Comparison of ENCODE assay signal across 22 mouse cellular contexts in genomic region chr2:119163135-119163534, GRCm38 (mm10). TPM values are rescaled to one million over a fixed set of nuclear protein-coding genes. Genes with fewer than 3 reads are reported as not detected.
DNase-seq lines count a peak whose midpoint lies in the region; ATAC-seq lines count a peak whose summit lies in the region.
"Had no signal": no experiment of that assay in that cellular context is flagged by ENCODE, and none has a peak within 500 bp of the region (broad histone marks: within the 10 kb centered on the region; RNA-seq: fewer than 3 reads in every experiment).

No protein-coding gene starts in this region.

- no peak for ATAC-seq in erythroblast, adult 5-6 weeks (replicated peaks; ENCODE audit: low FRiP score, poor library complexity, severe bottlenecking)
- ATAC-seq in liver, embryonic 12.5 days, result peak; percentile 38; the same call in 1 of the 2 replicates
- peak; percentile 42 for ATAC-seq in megakaryocyte progenitor cell, adult 5-6 weeks (replicated peaks; ENCODE audit: poor library complexity)
- no peak for ATAC-seq in forebrain, embryonic 15.5 days (replicated peaks)
- ATAC-seq: CD4-positive, CD25-positive, alpha-beta regulatory T cell, adult 4 months; forebrain, embryonic 16.5 days had no signal

- no peak overlapping the region; the same call in 1 of the 2 replicates for H3K4me2 ChIP-seq in liver, embryonic 12.5 days
- H3K4me2 ChIP-seq in forebrain, embryonic 15.5 days (replicated peaks), result no peak overlapping the region
- H3K4me2 ChIP-seq: embryonic facial prominence, embryonic 12.5 days; heart, embryonic 11.5 days; hindbrain, embryonic 12.5 days; kidney, embryonic 15.5 days had no signal

- H3K36me3 ChIP-seq in erythroblast, embryonic 14.5 days (ENCODE audit: control insufficient read depth), result no peaks in the 10 kb centered on the region
- no peaks in the 10 kb centered on the region for H3K36me3 ChIP-seq in liver, embryonic 12.5 days
- H3K36me3 ChIP-seq in forebrain, embryonic 15.5 days, result no peaks in the 10 kb centered on the region
- H3K36me3 ChIP-seq: embryonic facial prominence, embryonic 12.5 days; hindbrain, embryonic 12.5 days; kidney, embryonic 15.5 days had no signal

- H3K27ac ChIP-seq in liver, embryonic 12.5 days, result no peak overlapping the region
- H3K27ac ChIP-seq in forebrain, embryonic 15.5 days (replicated peaks), result no peak overlapping the region
- H3K27ac ChIP-seq: embryonic facial prominence, embryonic 12.5 days; hindbrain, embryonic 12.5 days; kidney, embryonic 15.5 days had no signal

- 29% methylated on average over 3 of the region's 3 CpGs for WGBS in liver, embryonic 12.5 days (ENCODE audit: insufficient replicate concordance)
- WGBS in forebrain, embryonic 15.5 days, result 75% methylated on average over 3 of the region's 3 CpGs

- peaks cover 6% of the 10 kb centered on the region for H3K9me3 ChIP-seq in erythroblast, embryonic 14.5 days (ENCODE audit: control insufficient read depth, low read length)
- H3K9me3 ChIP-seq in liver, embryonic 12.5 days (replicated peaks), result no peaks in the 10 kb centered on the region
- no peaks in the 10 kb centered on the region for H3K9me3 ChIP-seq in forebrain, embryonic 15.5 days
- H3K9me3 ChIP-seq: embryonic facial prominence, embryonic 12.5 days; hindbrain, embryonic 12.5 days; kidney, embryonic 15.5 days had no signal

- no peak overlapping the region for H3K9ac ChIP-seq in liver, embryonic 12.5 days
- H3K9ac ChIP-seq in forebrain, embryonic 15.5 days (replicated peaks), result no peak overlapping the region
- H3K9ac ChIP-seq: embryonic facial prominence, embryonic 12.5 days; hindbrain, embryonic 12.5 days; kidney, embryonic 15.5 days had no signal

- H3K27me3 ChIP-seq in erythroblast, embryonic 14.5 days (ENCODE audit: control insufficient read depth), result peaks cover 55% of the 10 kb centered on the region
- peaks cover 45% of the 10 kb centered on the region for H3K27me3 ChIP-seq in liver, embryonic 12.5 days (replicated peaks)
- peaks cover 26% of the 10 kb centered on the region; the same call in 1 of the 2 replicates for H3K27me3 ChIP-seq in forebrain, embryonic 15.5 days

- H3K4me3 ChIP-seq in erythroblast, embryonic 14.5 days (replicated peaks), result peak overlapping the region; percentile 2
- H3K4me3 ChIP-seq in liver, embryonic 12.5 days, result no peak overlapping the region
- H3K4me3 ChIP-seq in forebrain, embryonic 15.5 days, result no peak overlapping the region
- H3K4me3 ChIP-seq: embryonic facial prominence, embryonic 12.5 days; hindbrain, embryonic 12.5 days; kidney, embryonic 15.5 days; megakaryocyte, embryonic 14.5 days had no signal

- peaks cover 38% of the 10 kb centered on the region for H3K4me1 ChIP-seq in erythroblast, embryonic 14.5 days (ENCODE audit: control insufficient read depth)
- H3K4me1 ChIP-seq in liver, embryonic 12.5 days, result peaks cover 28% of the 10 kb centered on the region
- H3K4me1 ChIP-seq in forebrain, embryonic 15.5 days, result peaks cover 16% of the 10 kb centered on the region

- DNase-seq in MN1 (ENCODE audit: low spot score), result peak; percentile 69
- DNase-seq in embryo, embryonic 10 days (ENCODE audit: low spot score), result no peak
- DNase-seq in thymus, postnatal 10 days (ENCODE audit: low spot score in 2 of 2), result no peak
- DNase-seq: adrenal gland, postnatal 36 days; cerebellum, adult 2 months; cerebellum, postnatal 36 days; heart, postnatal 10 days; layer of hippocampus, postnatal 36 days; right cerebral cortex, postnatal 14 days had no signal

RNA-seq across cellular contexts. Expression of gene Gchfr, which starts 4.4 kb away (rescaled TPM):
- polyA plus RNA-seq in erythroblast, embryonic 14.5 days (2012), result 0.20 and 0.22 TPM in 2 replicates
- not detected in 2 replicates for total RNA-seq in erythroblast, adult 5-6 weeks (2015; ENCODE audit: low replicate concordance)
- total RNA-seq in erythroblast, adult 5-6 weeks (2017; ENCODE audit: low replicate concordance), result 1.5 TPM in 1 of 2 replicates, not detected in the other
- polyA plus RNA-seq in liver, embryonic 12.5 days (2016; fragmentation: Nextera tagmentation; extraction: Ambion mirVana), result 28.5 and 31.8 TPM in 2 replicates
- 0.42 and 4.3 TPM in 2 replicates for total RNA-seq in megakaryocyte progenitor cell, adult 5-6 weeks (2015)
- not detected in 2 replicates for total RNA-seq in megakaryocyte progenitor cell, adult 5-6 weeks (2017)
- 0.93 and 2.0 TPM in 2 replicates for polyA plus RNA-seq in forebrain, embryonic 15.5 days (2015; fragmentation: Nextera tagmentation; extraction: Ambion mirVana)
- total RNA-seq: layer of hippocampus, postnatal 36 days; left cerebral cortex, postnatal 25 days had no signal
- polyA plus RNA-seq: CD4-positive, CD25-positive, alpha-beta regulatory T cell, adult 4 months had no signal

RNA-seq across cellular contexts. Expression of gene Rmdn3, which starts 6.3 kb away (rescaled TPM):
- 4.4 and 6.3 TPM in 2 replicates for polyA plus RNA-seq in erythroblast, embryonic 14.5 days (2012)
- total RNA-seq in erythroblast, adult 5-6 weeks (2015; ENCODE audit: low replicate concordance), result 17.8 and 21.7 TPM in 2 replicates
- 27.9 and 33.2 TPM in 2 replicates for total RNA-seq in erythroblast, adult 5-6 weeks (2017; ENCODE audit: low replicate concordance)
- 62.2 and 64.1 TPM in 2 replicates for polyA plus RNA-seq in liver, embryonic 12.5 days (2016; fragmentation: Nextera tagmentation; extraction: Ambion mirVana)
- total RNA-seq in megakaryocyte progenitor cell, adult 5-6 weeks (2015), result 19.5 and 21.0 TPM in 2 replicates
- 39.8 and 44.2 TPM in 2 replicates for total RNA-seq in megakaryocyte progenitor cell, adult 5-6 weeks (2017)
- 52.0 and 54.2 TPM in 2 replicates for polyA plus RNA-seq in forebrain, embryonic 15.5 days (2015; fragmentation: Nextera tagmentation; extraction: Ambion mirVana)

RNA-seq across cellular contexts. Expression of gene Gm14137, which starts 11.2 kb away (rescaled TPM):
- not detected in 2 replicates for polyA plus RNA-seq in erythroblast, embryonic 14.5 days (2012)
- not detected in 2 replicates for total RNA-seq in erythroblast, adult 5-6 weeks (2015; ENCODE audit: low replicate concordance)
- not detected in 2 replicates for total RNA-seq in erythroblast, adult 5-6 weeks (2017; ENCODE audit: low replicate concordance)
- polyA plus RNA-seq in liver, embryonic 12.5 days (2016; fragmentation: Nextera tagmentation; extraction: Ambion mirVana), result 0.26 and 0.35 TPM in 2 replicates
- total RNA-seq in megakaryocyte progenitor cell, adult 5-6 weeks (2015), result not detected in 2 replicates
- total RNA-seq in megakaryocyte progenitor cell, adult 5-6 weeks (2017), result not detected in 2 replicates
- polyA plus RNA-seq in forebrain, embryonic 15.5 days (2015; fragmentation: Nextera tagmentation; extraction: Ambion mirVana), result 0.83 and 0.90 TPM in 2 replicates
- total RNA-seq: heart, postnatal 10 days; layer of hippocampus, postnatal 36 days; left cerebral cortex, postnatal 25 days had no signal
- polyA plus RNA-seq: cerebellum, adult 2 months; heart, embryonic 11.5 days had no signal

RNA-seq across cellular contexts. Expression of gene Zfyve19, which starts 45.3 kb away (rescaled TPM):
- 1.1 and 1.9 TPM in 2 replicates for polyA plus RNA-seq in erythroblast, embryonic 14.5 days (2012)
- total RNA-seq in erythroblast, adult 5-6 weeks (2015; ENCODE audit: low replicate concordance), result 0.58 and 4.2 TPM in 2 replicates
- total RNA-seq in erythroblast, adult 5-6 weeks (2017; ENCODE audit: low replicate concordance), result 11.3 and 12.6 TPM in 2 replicates
- 27.7 and 29.9 TPM in 2 replicates for polyA plus RNA-seq in liver, embryonic 12.5 days (2016; fragmentation: Nextera tagmentation; extraction: Ambion mirVana)
- total RNA-seq in megakaryocyte progenitor cell, adult 5-6 weeks (2015), result 29.4 and 38.4 TPM in 2 replicates
- total RNA-seq in megakaryocyte progenitor cell, adult 5-6 weeks (2017), result 59.2 and 79.1 TPM in 2 replicates
- 64.7 and 66.6 TPM in 2 replicates for polyA plus RNA-seq in forebrain, embryonic 15.5 days (2015; fragmentation: Nextera tagmentation; extraction: Ambion mirVana)

RNA-seq across cellular contexts. Expression of gene Dnajc17, which starts 45.5 kb away (rescaled TPM):
- polyA plus RNA-seq in erythroblast, embryonic 14.5 days (2012), result 3.9 and 5.5 TPM in 2 replicates
- total RNA-seq in erythroblast, adult 5-6 weeks (2015; ENCODE audit: low replicate concordance), result 3.8 and 22.3 TPM in 2 replicates
- 4.5 and 12.4 TPM in 2 replicates for total RNA-seq in erythroblast, adult 5-6 weeks (2017; ENCODE audit: low replicate concordance)
- 11.6 and 13.2 TPM in 2 replicates for polyA plus RNA-seq in liver, embryonic 12.5 days (2016; fragmentation: Nextera tagmentation; extraction: Ambion mirVana)
- total RNA-seq in megakaryocyte progenitor cell, adult 5-6 weeks (2015), result 32.6 and 34.6 TPM in 2 replicates
- 86.0 and 87.8 TPM in 2 replicates for total RNA-seq in megakaryocyte progenitor cell, adult 5-6 weeks (2017)
- 26.7 and 30.9 TPM in 2 replicates for polyA plus RNA-seq in forebrain, embryonic 15.5 days (2015; fragmentation: Nextera tagmentation; extraction: Ambion mirVana)

Comparison
In these comparisons a context has a peak if more than half of its experiments do, and no peak if none do; other contexts are left out.
1. ATAC-seq: peak in liver, embryonic 12.5 days (single experiment) and megakaryocyte progenitor cell, adult 5-6 weeks (single experiment); none in erythroblast, adult 5-6 weeks (single experiment) and forebrain, embryonic 15.5 days (single experiment).